Mouse (Mus musculus) layer of hippocampus, adult 18-20 months (tissue): ENCODE measurements around the gene Ampd1. TPM values are rescaled to one million over a fixed set of nuclear protein-coding genes. Genes with fewer than 3 reads are reported as not detected.
"Not testable (repeated sequence)": the region's sequence is repeated elsewhere in the genome, so short reads cannot be mapped to it uniquely, and the experiment has no call there.

Experiments used
- DNase-seq, 2 experiments: peaks; one replicate each; pipeline ENCODE4 v3.0.0; 2022; ENCODE audit warnings: low spot score in 2 of 2
- total RNA-seq, 2 experiments: library from RNA; stranded (reverse); gene quantifications; 2 replicates each; pipeline ENCODE4 v1.2.3; 2021

The Ampd1 gene
- total RNA-seq, 2 experiments from 2014 or later, result not detected

GRCm38 (mm10) chr3:103102454-103103390 lies 28.9 kb downstream of the Ampd1 start, which contains the start of gene Dennd2c:
Dennd2c (plus strand) TSS chr3:103102604.
- DNase-seq, result peak; percentile 28 to 56

- no peak for DNase-seq
Observed at GRCm38 (mm10) chr3:103107565-103108240, 33.9 kb downstream of the Ampd1 start.

GRCm38 (mm10) chr3:103112216-103112615 lies 38.4 kb downstream of the Ampd1 start:
- no peak for DNase-seq

GRCm38 (mm10) chr3:103123636-103124035 lies 49.8 kb downstream of the Ampd1 start:
- no peak for DNase-seq

GRCm38 (mm10) chr3:103126138-103126537 lies 52.3 kb downstream of the Ampd1 start:
- DNase-seq, result no peak

- no peak for DNase-seq
Observed at GRCm38 (mm10) chr3:103127177-103127576, 53.4 kb downstream of the Ampd1 start.

GRCm38 (mm10) chr3:103127721-103128120 lies 53.9 kb downstream of the Ampd1 start:
- DNase-seq, result no peak

GRCm38 (mm10) chr3:103128251-103128650 lies 54.4 kb downstream of the Ampd1 start:
- DNase-seq, result no peak

GRCm38 (mm10) chr3:103129367-103130159 lies 55.7 kb downstream of the Ampd1 start:
- no peak for DNase-seq

- DNase-seq, result peak; percentile 7 to 17
Observed at GRCm38 (mm10) chr3:103130236-103130751, 56.5 kb downstream of the Ampd1 start.

GRCm38 (mm10) chr3:103133098-103133497 lies 59.3 kb downstream of the Ampd1 start:
- DNase-seq, result no peak

- no peak for DNase-seq
Observed at GRCm38 (mm10) chr3:103136414-103137077, 62.7 kb downstream of the Ampd1 start.

GRCm38 (mm10) chr3:103139047-103139446 lies 65.2 kb downstream of the Ampd1 start:
- DNase-seq, result no peak

GRCm38 (mm10) chr3:103140095-103140838 lies 66.5 kb downstream of the Ampd1 start:
- not testable (repeated sequence) for DNase-seq

GRCm38 (mm10) chr3:103141287-103141686 lies 67.5 kb downstream of the Ampd1 start:
- no peak for DNase-seq

- DNase-seq, result no peak
Observed at GRCm38 (mm10) chr3:103142366-103142765, 68.6 kb downstream of the Ampd1 start.

- DNase-seq, result no peak
Observed at GRCm38 (mm10) chr3:103145336-103145735, 71.5 kb downstream of the Ampd1 start.

GRCm38 (mm10) chr3:103145791-103146190 lies 72.0 kb downstream of the Ampd1 start:
- no peak for DNase-seq

- DNase-seq, result no peak
Observed at GRCm38 (mm10) chr3:103146330-103147166, 72.7 kb downstream of the Ampd1 start.
